Mouse (Mus musculus): ENCODE results near the gene Plce1.

DNA sequence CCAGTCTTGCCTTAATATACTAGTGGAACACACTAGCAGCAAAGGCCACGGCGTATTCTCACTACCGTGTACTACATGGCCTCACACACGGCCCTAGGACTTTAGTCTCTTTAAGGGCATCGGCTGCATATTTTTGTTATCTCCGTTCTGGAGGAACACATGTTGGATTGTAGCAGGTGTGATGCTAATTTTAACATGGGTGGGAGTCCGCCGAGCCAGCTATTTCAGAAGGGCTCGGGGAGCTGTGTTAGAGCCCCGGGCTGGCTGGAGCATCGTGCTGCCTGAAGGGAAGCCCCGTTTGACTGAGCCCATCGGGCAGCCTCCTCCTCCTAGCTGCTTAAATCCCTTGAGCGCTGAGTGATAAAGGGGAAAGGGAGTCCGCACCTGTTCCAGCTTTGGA, 45.7 kb upstream of the Plce1 start:
- TF ChIP-seq CTCF (conservative IDR thresholded peaks at IDR 0.05; ENCODE audit: insufficient read depth, insufficient read length, low read depth, low read length), result no peak
- no peak for TF ChIP-seq POLR2A (IDR thresholded peaks at IDR 0.05; ENCODE audit: low read depth, low read length)

All from kidney, adult 2 months (tissue).